Mouse (Mus musculus): ENCODE measurements around the gene Hist1h2an. TPM values are rescaled to one million over a fixed set of nuclear protein-coding genes. Genes with fewer than 3 reads are reported as not detected.
"Not testable (repeated sequence)": the region's sequence is repeated elsewhere in the genome, so short reads cannot be mapped to it uniquely, and the experiment has no call there.

The Hist1h2an gene
- polyA plus RNA-seq, 1 experiment from 2014 or later, result not detected

GRCm38 (mm10) chr13:21797163-21797562 lies 10.1 kb upstream of the Hist1h2an start:
- not testable (repeated sequence) for H3K4me2 ChIP-seq; H3K36me3 ChIP-seq; H3K27me3 ChIP-seq; H3K27ac ChIP-seq (replicated peaks); H3K4me3 ChIP-seq; H3K9ac ChIP-seq; H3K9me3 ChIP-seq; H3K4me1 ChIP-seq (replicated peaks); ATAC-seq (ENCODE audit: low read depth)

- no peaks in the 10 kb centered on the region for H3K9me3 ChIP-seq
- peaks cover 5% of the 10 kb centered on the region for H3K4me1 ChIP-seq (replicated peaks)
- H3K27me3 ChIP-seq, result no peaks in the 10 kb centered on the region
- no peak overlapping the region for H3K27ac ChIP-seq (replicated peaks)
- H3K36me3 ChIP-seq, result no peaks in the 10 kb centered on the region
- H3K4me3 ChIP-seq, result no peak overlapping the region
- H3K9ac ChIP-seq, result no peak overlapping the region
- 92% methylated on average over 7 of the region's 7 CpGs for WGBS
- ATAC-seq (ENCODE audit: low read depth), result no peak
- no peak overlapping the region for H3K4me2 ChIP-seq
These were observed 8.6 kb upstream of the Hist1h2an start for GRCm38 (mm10) chr13:21795584-21795983.

GRCm38 (mm10) chr13:21790601-21791283 lies 3.7 kb upstream of the Hist1h2an start:
- Histone ChIP-seq H3K36me3 (no peaks in the 10 kb centered on the region), H3K4me2 (peak overlapping the region; percentile 46), H3K9ac (peak overlapping the region; percentile 57), H3K9me3 (no peaks in the 10 kb centered on the region), H3K27ac (replicated peaks) (no peak overlapping the region), H3K27me3 (no peaks in the 10 kb centered on the region), H3K4me1 (replicated peaks) (peaks cover 25% of the 10 kb centered on the region), H3K4me3 (peak overlapping the region; percentile 14; the same call in 1 of the 2 replicates)
- 6% methylated on average over 18 of the region's 18 CpGs for WGBS
- no peak for ATAC-seq (ENCODE audit: low read depth)

- Histone ChIP-seq H3K4me3 (no peak overlapping the region), H3K36me3 (no peaks in the 10 kb centered on the region), H3K27me3 (no peaks in the 10 kb centered on the region), H3K9me3 (no peaks in the 10 kb centered on the region), H3K4me2 (no peak overlapping the region), H3K4me1 (replicated peaks) (peaks cover 27% of the 10 kb centered on the region), H3K9ac (no peak overlapping the region), H3K27ac (replicated peaks) (no peak overlapping the region)
- ATAC-seq (ENCODE audit: low read depth), result no peak
- WGBS, result 54% methylated on average over 6 of the region's 6 CpGs
These were observed 2.9 kb upstream of the Hist1h2an start for GRCm38 (mm10) chr13:21789925-21790324.

GRCm38 (mm10) chr13:21787760-21788593 lies 959 bp upstream of the Hist1h2an start:
- no peaks in the 10 kb centered on the region for H3K36me3 ChIP-seq
- 12% methylated on average over 17 of the region's 21 CpGs for WGBS
- peak overlapping the region; percentile 58 for H3K9ac ChIP-seq
- ATAC-seq (ENCODE audit: low read depth), result peak; percentile 52; the same call in 1 of the 2 replicates
- H3K27me3 ChIP-seq, result no peaks in the 10 kb centered on the region
- peaks cover 35% of the 10 kb centered on the region for H3K4me1 ChIP-seq (replicated peaks)
- peak overlapping the region; percentile 62 for H3K4me2 ChIP-seq
- H3K4me3 ChIP-seq, result peak overlapping the region; percentile 39
- no peaks in the 10 kb centered on the region for H3K9me3 ChIP-seq
- H3K27ac ChIP-seq (replicated peaks), result peak overlapping the region; percentile 77

- peak overlapping the region; percentile 64 for H3K9ac ChIP-seq
- 1% methylated on average over 8 of the region's 8 CpGs for WGBS
These were observed 674 bp downstream of the Hist1h2an start for GRCm38 (mm10) chr13:21786189-21786898.

GRCm38 (mm10) chr13:21784311-21784710 lies 2.7 kb downstream of the Hist1h2an start:
- no peak for ATAC-seq (ENCODE audit: low read depth)
- Histone ChIP-seq H3K4me2 (peak overlapping the region; percentile 80), H3K27ac (replicated peaks) (peak overlapping the region; percentile 59), H3K4me3 (0 out of 2 replicates have a peak overlapping the region, but pooled peaks have one; percentile 40), H3K27me3 (no peaks in the 10 kb centered on the region), H3K9ac (peak overlapping the region; percentile 28), H3K4me1 (replicated peaks) (peaks cover 54% of the 10 kb centered on the region), H3K9me3 (no peaks in the 10 kb centered on the region), H3K36me3 (no peaks in the 10 kb centered on the region)
- WGBS, result 13% methylated on average over 6 of the region's 6 CpGs

More at GRCm38 (mm10) chr13:21786189-21786898, 674 bp downstream of the Hist1h2an start:
- Histone ChIP-seq H3K4me2 (peak overlapping the region; percentile 62), H3K27me3 (no peaks in the 10 kb centered on the region), H3K4me1 (replicated peaks) (peaks cover 44% of the 10 kb centered on the region), H3K4me3 (peak overlapping the region; percentile 39), H3K36me3 (no peaks in the 10 kb centered on the region), H3K9me3 (no peaks in the 10 kb centered on the region), H3K27ac (replicated peaks) (peak overlapping the region; percentile 76)
- no peak for ATAC-seq (ENCODE audit: low read depth)

GRCm38 (mm10) chr13:21783734-21784161 lies 3.3 kb downstream of the Hist1h2an start:
- Histone ChIP-seq H3K27ac (replicated peaks) (peak overlapping the region; percentile 59), H3K27me3 (no peaks in the 10 kb centered on the region), H3K9me3 (no peaks in the 10 kb centered on the region), H3K4me1 (replicated peaks) (peaks cover 56% of the 10 kb centered on the region), H3K4me3 (peak overlapping the region; percentile 40), H3K9ac (peak overlapping the region; percentile 28), H3K4me2 (peak overlapping the region; percentile 80), H3K36me3 (no peaks in the 10 kb centered on the region)
- ATAC-seq (ENCODE audit: low read depth), result no peak
- WGBS, result 2% methylated on average over 9 of the region's 9 CpGs

- H3K36me3 ChIP-seq, result no peaks in the 10 kb centered on the region
- H3K9ac ChIP-seq, result peak within 1 kb of the TSS; percentile 70
- H3K4me1 ChIP-seq (replicated peaks), result peaks cover 59% of the 10 kb centered on the region
- 0% methylated on average over 14 of the region's 20 CpGs for WGBS
- peak; percentile 76 for ATAC-seq (ENCODE audit: low read depth)
- peak within 1 kb of the TSS; percentile 80 for H3K4me2 ChIP-seq
- H3K9me3 ChIP-seq, result no peaks in the 10 kb centered on the region
- H3K27me3 ChIP-seq, result no peaks in the 10 kb centered on the region
- peak within 1 kb of the TSS; percentile 40 for H3K4me3 ChIP-seq
- H3K27ac ChIP-seq (replicated peaks), result peak within 1 kb of the TSS; percentile 84
These were observed 3.8 kb downstream of the Hist1h2an start, which contains the start of gene Hist1h3i for GRCm38 (mm10) chr13:21783255-21783617. Gene Hist1h3i (minus strand): TSS chr13:21783370.

GRCm38 (mm10) chr13:21782361-21783254 lies 4.4 kb downstream of the Hist1h2an start:
- peaks cover 56% of the 10 kb centered on the region for H3K4me1 ChIP-seq (replicated peaks)
- not testable (repeated sequence) for H3K27me3 ChIP-seq; ATAC-seq (ENCODE audit: low read depth); H3K9me3 ChIP-seq; H3K36me3 ChIP-seq
- H3K9ac ChIP-seq, result peak overlapping the region; percentile 70
- H3K4me2 ChIP-seq, result peak overlapping the region; percentile 80
- H3K27ac ChIP-seq (replicated peaks), result peak overlapping the region; percentile 84
- H3K4me3 ChIP-seq, result peak overlapping the region; percentile 40
- WGBS, result under 1% methylated on average over 18 of the region's 35 CpGs

- H3K27ac ChIP-seq (replicated peaks), result no peak overlapping the region
- ATAC-seq (ENCODE audit: low read depth), result no peak
- no peaks in the 10 kb centered on the region for H3K27me3 ChIP-seq
- no peak overlapping the region for H3K4me3 ChIP-seq
- 90% methylated on average over 1 of the region's 1 CpGs for WGBS
- peaks cover 56% of the 10 kb centered on the region for H3K4me1 ChIP-seq (replicated peaks)
- H3K9ac ChIP-seq, result no peak overlapping the region
- no peaks in the 10 kb centered on the region for H3K9me3 ChIP-seq
- H3K4me2 ChIP-seq, result no peak overlapping the region
- no peaks in the 10 kb centered on the region for H3K36me3 ChIP-seq
These were observed 5.4 kb downstream of the Hist1h2an start for GRCm38 (mm10) chr13:21781639-21782038.
